Comparison of ENCODE assay signal across 26 mouse cellular contexts in the genomic region with DNA sequence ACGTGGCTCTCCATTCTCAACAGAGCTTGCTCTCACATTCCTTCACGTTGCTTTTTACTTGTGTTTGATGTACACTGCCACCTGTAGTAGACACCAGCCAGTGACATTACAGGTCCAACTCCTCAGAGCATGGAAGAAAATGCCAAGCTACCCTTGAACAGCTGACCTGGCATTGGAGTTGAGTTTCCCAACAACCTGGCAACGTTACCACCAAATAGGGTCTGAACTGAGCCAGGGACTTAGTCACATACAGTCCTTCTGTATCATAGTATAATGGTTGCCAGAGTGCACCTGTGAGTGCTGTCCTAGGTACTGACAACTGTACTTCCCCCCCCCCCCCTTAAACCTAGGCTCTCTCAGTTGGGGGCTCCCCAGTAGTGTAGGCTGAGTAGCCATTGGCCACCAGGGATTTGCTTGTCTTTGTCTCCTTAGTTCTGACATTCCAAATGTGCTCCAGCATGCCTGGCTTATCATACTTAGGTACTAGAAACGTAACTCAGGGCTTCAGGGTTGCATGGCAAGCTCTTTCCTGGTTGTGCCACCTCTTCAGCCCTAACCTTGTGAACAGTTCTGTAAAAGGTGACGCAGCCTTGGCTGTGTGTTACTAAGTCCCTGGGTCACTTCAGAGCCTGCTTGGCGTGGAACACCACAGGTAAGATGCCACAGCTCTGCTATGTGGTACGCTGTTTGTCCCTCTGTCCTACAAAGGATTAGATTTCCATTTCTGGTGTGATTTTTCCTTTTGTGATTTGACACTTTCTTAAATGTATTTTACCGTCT.
DNase-seq lines count a peak whose midpoint lies in the region; ATAC-seq and TF ChIP-seq lines count a peak whose summit lies in the region.
"Had no signal": no experiment of that assay in that cellular context is flagged by ENCODE, and none has a peak within 500 bp of the region (broad histone marks: within the 10 kb centered on the region; RNA-seq: fewer than 3 reads in every experiment).

No protein-coding gene starts in this region.

- 0 out of 2 replicates have a peak, but pooled peaks cover 6% of the 10 kb centered on the region for H3K4me1 ChIP-seq in embryonic facial prominence, embryonic 12.5 days
- H3K4me1 ChIP-seq in embryonic facial prominence, embryonic 10.5 days, result peaks cover 47% of the 10 kb centered on the region
- H3K4me1 ChIP-seq in liver, adult 2 months (ENCODE audit: control insufficient read depth, insufficient read depth, low read length), result peaks cover 4% of the 10 kb centered on the region
- peaks cover 2% of the 10 kb centered on the region for H3K4me1 ChIP-seq in liver, embryonic 11.5 days (replicated peaks; ENCODE audit: control insufficient read depth, insufficient read depth, low read length)

- H3K4me2 ChIP-seq in embryonic facial prominence, embryonic 12.5 days (replicated peaks), result no peak overlapping the region
- H3K4me2 ChIP-seq in liver, embryonic 11.5 days, result no peak overlapping the region
- H3K4me2 ChIP-seq: embryonic facial prominence, embryonic 15.5 days; forebrain, embryonic 13.5 days; heart, embryonic 11.5 days; hindbrain, embryonic 14.5 days; kidney, embryonic 15.5 days; limb, embryonic 15.5 days had no signal

- TF ChIP-seq CTCF in liver, adult 2 months (IDR thresholded peaks at IDR 0.05; ENCODE audit: low read depth, low read length), result no peak

- TF ChIP-seq POLR2A in liver, adult 2 months (IDR thresholded peaks at IDR 0.05; ENCODE audit: extremely low read depth, insufficient read depth, low read length), result no peak

- 76% methylated on average over 8 of the region's 8 CpGs for WGBS in embryonic facial prominence, embryonic 12.5 days
- 82% methylated on average over 8 of the region's 8 CpGs for WGBS in embryonic facial prominence, embryonic 10.5 days
- WGBS in liver, adult 2 months, result 67% methylated on average over 8 of the region's 8 CpGs
- 85% methylated on average over 8 of the region's 8 CpGs for WGBS in liver, embryonic 11.5 days

- DNase-seq in embryonic facial prominence, embryonic 10.5 days (ENCODE audit: low spot score), result no peak
- peak; percentile 88 for DNase-seq in liver, adult 2 months (ENCODE audit: extremely low read depth, low read depth, low spot score)
- DNase-seq in liver, embryonic 11.5 days (ENCODE audit: low spot score), result no peak
- peak; percentile 5 for DNase-seq in adipocyte (ENCODE audit: low spot score)
- peak; percentile 74 for DNase-seq in fat pad, adult 2 months (ENCODE audit: extremely low read depth, low read depth, low spot score)
- DNase-seq in cerebellum, postnatal 25 days, result no peak
- DNase-seq: cerebellum, adult 11 months; cerebellum, adult 9-11 months; gastrocnemius, postnatal 10 days; kidney, adult 11 months; kidney, postnatal 36 days; lung, postnatal 10 days; midbrain, embryonic 14.5 days; right cerebral cortex, adult 18-20 months; thymus, adult 2 months; thymus, postnatal 36 days had no signal

- H3K4me3 ChIP-seq in embryonic facial prominence, embryonic 12.5 days, result no peak overlapping the region
- H3K4me3 ChIP-seq in embryonic facial prominence, embryonic 10.5 days, result no peak overlapping the region
- H3K4me3 ChIP-seq in liver, adult 2 months (ENCODE audit: insufficient read depth, low read depth, low read length), result no peak overlapping the region
- H3K4me3 ChIP-seq in liver, embryonic 11.5 days (ENCODE audit: low read depth, low read length), result no peak overlapping the region
- H3K4me3 ChIP-seq: embryonic facial prominence, embryonic 15.5 days; forebrain, embryonic 13.5 days; kidney, embryonic 15.5 days; layer of hippocampus, adult 2 months; limb, embryonic 15.5 days had no signal

- 0 out of 2 replicates have a peak, but pooled peaks have one; percentile 41 for ATAC-seq in embryonic facial prominence, embryonic 12.5 days (ENCODE audit: insufficient number of reproducible peaks, insufficient read depth, low FRiP score, low TSS enrichment)
- ATAC-seq in liver, embryonic 11.5 days (replicated peaks; ENCODE audit: low FRiP score), result no peak
- ATAC-seq: CD4-positive, CD25-positive, alpha-beta regulatory T cell, adult 4 months; forebrain, embryonic 13.5 days had no signal

- no peaks in the 10 kb centered on the region for H3K27me3 ChIP-seq in embryonic facial prominence, embryonic 12.5 days
- no peaks in the 10 kb centered on the region for H3K27me3 ChIP-seq in embryonic facial prominence, embryonic 10.5 days (replicated peaks; ENCODE audit: low read depth, poor library complexity, severe bottlenecking)
- H3K27me3 ChIP-seq in liver, adult 2 months (ENCODE audit: control insufficient read depth, insufficient read depth, low read length), result no peaks in the 10 kb centered on the region
- no peaks in the 10 kb centered on the region for H3K27me3 ChIP-seq in liver, embryonic 11.5 days (replicated peaks; ENCODE audit: control insufficient read depth, insufficient read depth, low read length)
- H3K27me3 ChIP-seq: embryonic facial prominence, embryonic 15.5 days; forebrain, embryonic 13.5 days; kidney, embryonic 15.5 days; limb, embryonic 15.5 days had no signal

- no peaks in the 10 kb centered on the region for H3K36me3 ChIP-seq in embryonic facial prominence, embryonic 12.5 days
- H3K36me3 ChIP-seq in embryonic facial prominence, embryonic 10.5 days (replicated peaks), result no peaks in the 10 kb centered on the region
- H3K36me3 ChIP-seq in liver, adult 2 months (ENCODE audit: control insufficient read depth, insufficient read depth, low read length), result no peaks in the 10 kb centered on the region
- no peaks in the 10 kb centered on the region for H3K36me3 ChIP-seq in liver, embryonic 11.5 days (ENCODE audit: control insufficient read depth, insufficient read depth, low read length)
- H3K36me3 ChIP-seq: embryonic facial prominence, embryonic 15.5 days; kidney, embryonic 15.5 days; limb, embryonic 15.5 days had no signal

- peaks cover 27% of the 10 kb centered on the region; the same call in 1 of the 2 replicates for H3K79me2 ChIP-seq in liver, adult 2 months (ENCODE audit: control insufficient read depth, insufficient read depth, low read length)

- H3K9me3 ChIP-seq in embryonic facial prominence, embryonic 12.5 days, result no peaks in the 10 kb centered on the region
- H3K9me3 ChIP-seq in embryonic facial prominence, embryonic 10.5 days, result no peaks in the 10 kb centered on the region
- H3K9me3 ChIP-seq in liver, embryonic 11.5 days (ENCODE audit: control insufficient read depth, low read length), result no peaks in the 10 kb centered on the region
- H3K9me3 ChIP-seq: embryonic facial prominence, embryonic 15.5 days; forebrain, embryonic 13.5 days; kidney, embryonic 15.5 days; limb, embryonic 15.5 days had no signal

- H3K9ac ChIP-seq in embryonic facial prominence, embryonic 12.5 days, result no peak overlapping the region
- no peak overlapping the region for H3K9ac ChIP-seq in liver, adult 2 months (ENCODE audit: low read depth, low read length)
- H3K9ac ChIP-seq in liver, embryonic 11.5 days (ENCODE audit: low read depth, low read length), result no peak overlapping the region
- H3K9ac ChIP-seq: embryonic facial prominence, embryonic 15.5 days; forebrain, embryonic 13.5 days; hindbrain, embryonic 14.5 days; kidney, embryonic 15.5 days; limb, embryonic 15.5 days had no signal

- no peak overlapping the region for H3K27ac ChIP-seq in embryonic facial prominence, embryonic 12.5 days
- H3K27ac ChIP-seq in embryonic facial prominence, embryonic 10.5 days (replicated peaks), result no peak overlapping the region
- no peak overlapping the region for H3K27ac ChIP-seq in liver, adult 2 months (replicated peaks; ENCODE audit: insufficient read depth, low read depth, low read length)
- H3K27ac ChIP-seq in liver, embryonic 11.5 days (ENCODE audit: low read depth, low read length), result no peak overlapping the region
- H3K27ac ChIP-seq: embryonic facial prominence, embryonic 15.5 days; forebrain, embryonic 13.5 days; hindbrain, embryonic 14.5 days; kidney, embryonic 15.5 days; layer of hippocampus, adult 2 months; limb, embryonic 15.5 days; macrophage had no signal

Comparison
In these comparisons a context has a peak if more than half of its experiments do, and no peak if none do; other contexts are left out.
1. DNase-seq: peak in liver, adult 2 months (single experiment), adipocyte (single experiment) and fat pad, adult 2 months (single experiment); none in embryonic facial prominence, embryonic 10.5 days (single experiment), liver, embryonic 11.5 days (single experiment) and cerebellum, postnatal 25 days (0 of 2).